Mouse (Mus musculus) kidney, embryonic 15.5 days (tissue): ENCODE results near the gene Scarf1. TPM values are rescaled to one million over a fixed set of nuclear protein-coding genes. Genes with fewer than 3 reads are reported as not detected.

ENCODE experiments used
- ATAC-seq: fragments of 200-750 bp; cut with Nextera tagmentation; replicated peaks from 2 replicates; pipeline ENCODE4 v1.8.0; 2017; ENCODE audit warnings: moderate TSS enrichment; ENCODE audit not compliant: low FRiP score
- H3K27ac ChIP-seq: fragments of 300-500 bp; sonication (generic); 2 replicates; pipeline ENCODE4 v1.5.1; 2015; ENCODE audit warnings: mild to moderate bottlenecking, inconsistent platforms
- H3K27me3 ChIP-seq: fragments of 300-500 bp; sonication (generic); 2 replicates; pipeline ENCODE4 v1.6.1; 2015; ENCODE audit warnings: inconsistent platforms
- H3K36me3 ChIP-seq: fragments of 300-500 bp; sonication (generic); 2 replicates; pipeline ENCODE4 v1.6.1; 2015; ENCODE audit warnings: inconsistent platforms
- H3K4me1 ChIP-seq: fragments of 300-500 bp; sonication (generic); 2 replicates; pipeline ENCODE4 v1.6.1; 2015; ENCODE audit warnings: inconsistent platforms
- H3K4me2 ChIP-seq: fragments of 300-500 bp; sonication (generic); 2 replicates; pipeline ENCODE4 v1.6.1; 2015; ENCODE audit warnings: moderate library complexity, mild to moderate bottlenecking, inconsistent platforms
- H3K4me3 ChIP-seq: fragments of 300-500 bp; sonication (generic); replicated peaks from 2 replicates; pipeline ENCODE4 v1.5.1; 2015; ENCODE audit warnings: mild to moderate bottlenecking, inconsistent platforms
- H3K9ac ChIP-seq: fragments of 300-500 bp; sonication (generic); 2 replicates; pipeline ENCODE4 v1.6.1; 2015; ENCODE audit warnings: mild to moderate bottlenecking, inconsistent platforms
- H3K9me3 ChIP-seq: fragments of 300-500 bp; sonication (generic); replicated peaks from 2 replicates; pipeline ENCODE4 v1.6.1; 2016; ENCODE audit warnings: inconsistent platforms
- WGBS: fragments of 180-500 bp; shearing (Covaris S2); methylation state at CpG from one replicate; pipeline ENCODE4 v1.1.7; 2015; ENCODE audit warnings: mixed read lengths; 5-methylcytosine and 5-hydroxymethylcytosine counted together
- microRNA counts: library from miRNA; unstranded; fragments of <30 nt; microRNA quantifications from one replicate; lab custom pipeline; 2016
- microRNA-seq: library from miRNA; unstranded; fragments of <30 nt; microRNA quantifications from one replicate; pipeline ENCODE4, GENCODE M21; 2016
- polyA plus RNA-seq: library from polyadenylated mRNA; unstranded; fragments of >200 nt; fragmentation: Nextera tagmentation; extraction: Ambion mirVana; gene quantifications from 2 replicates; pipeline ENCODE4 v1.2.1, GENCODE M21; 2015

Gene Scarf1
- polyA plus RNA-seq, 1 experiment from 2014 or later, result 15.4 TPM

DNA sequence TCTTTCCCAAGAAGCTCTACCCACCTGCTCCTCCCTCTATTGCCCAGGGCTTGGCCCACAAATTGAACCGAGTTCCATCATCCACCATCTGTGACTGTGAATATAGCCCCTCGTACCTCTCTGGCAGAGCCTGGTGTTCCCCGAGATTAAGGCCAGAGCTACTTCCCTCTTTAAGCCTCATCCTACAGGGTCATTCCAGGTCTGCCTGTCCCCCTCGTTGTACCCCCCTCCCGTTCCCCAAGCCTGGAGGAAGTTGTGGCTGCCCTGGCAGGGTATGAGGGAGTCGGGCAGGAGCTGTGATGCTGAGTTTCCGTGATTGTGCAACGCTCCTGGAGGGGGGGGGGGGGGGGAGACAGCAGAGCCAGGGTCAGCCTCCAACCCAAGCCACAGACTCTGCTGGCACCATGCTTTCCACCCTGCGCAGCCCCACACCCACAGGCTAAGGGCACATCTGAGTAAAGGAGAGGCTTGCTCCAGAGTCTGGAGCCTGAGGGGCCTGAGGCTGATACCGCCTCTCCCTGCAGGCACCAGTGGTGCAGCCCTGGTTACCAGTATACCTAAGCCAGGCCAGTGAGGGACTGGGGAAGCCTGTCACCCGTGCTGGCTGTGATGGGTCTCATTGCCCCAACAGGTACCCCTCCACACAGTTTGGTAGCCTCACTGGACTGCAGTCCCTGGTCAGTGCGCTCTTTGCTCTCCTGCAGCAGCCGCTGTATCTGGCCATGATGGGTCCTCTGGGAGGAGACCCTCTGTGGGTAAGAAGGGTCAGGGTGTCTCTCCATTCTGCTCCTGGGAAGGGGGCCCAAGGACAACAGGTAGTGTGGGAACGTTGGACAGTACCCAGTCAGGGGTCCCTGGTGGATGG lies 58.0 kb downstream of the Scarf1 start:
- 68% methylated on average over 14 of the region's 14 CpGs for WGBS
- H3K9ac ChIP-seq, result no peak overlapping the region
- no peak overlapping the region for H3K27ac ChIP-seq

DNA sequence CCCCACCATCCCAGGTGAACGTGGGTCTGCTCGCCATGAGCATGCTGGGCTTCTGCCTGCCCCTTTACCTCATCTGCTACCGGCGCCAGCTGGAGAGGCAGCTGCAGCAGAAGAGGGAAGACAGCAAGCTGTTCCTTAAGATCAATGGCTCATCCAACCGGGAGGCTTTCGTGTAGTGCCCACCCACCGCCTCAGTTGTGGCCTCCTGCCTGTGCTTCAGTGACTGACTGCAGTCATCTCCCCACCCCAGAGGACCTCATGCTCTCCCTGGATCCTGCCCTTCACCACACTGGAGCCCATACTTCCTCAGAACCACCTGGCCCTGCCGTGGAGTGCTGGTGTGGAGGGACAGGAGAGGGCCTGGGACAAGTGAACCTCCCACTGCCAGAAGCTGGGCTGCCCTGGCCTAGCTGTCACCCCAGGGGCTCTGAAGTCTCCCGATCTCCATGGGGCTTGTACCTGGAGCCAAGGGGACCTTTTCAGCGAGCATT lies 59.0 kb downstream of the Scarf1 start:
- no peak for ATAC-seq
- 12% methylated on average over 10 of the region's 10 CpGs for WGBS
- H3K4me2 ChIP-seq, result peak overlapping the region; percentile 27; the same call in 1 of the 2 replicates

More for the DNA sequence above, 58.0 kb downstream of the Scarf1 start:
- no peak for ATAC-seq
- H3K27me3 ChIP-seq, result no peaks in the 10 kb centered on the region
- H3K36me3 ChIP-seq, result 0 out of 2 replicates have a peak, but pooled peaks cover 6% of the 10 kb centered on the region
- H3K9me3 ChIP-seq, result no peaks in the 10 kb centered on the region; the same call in 1 of the 2 replicates
- H3K4me1 ChIP-seq, result peaks cover 33% of the 10 kb centered on the region
- H3K4me2 ChIP-seq, result no peak overlapping the region
- no peak overlapping the region for H3K4me3 ChIP-seq

GRCm38 (mm10) chr11:75572854-75573650 lies 59.7 kb downstream of the Scarf1 start:
- peak; percentile 91 for ATAC-seq
- Histone ChIP-seq H3K4me2 (peak overlapping the region; percentile 27; the same call in 1 of the 2 replicates), H3K4me3 (no peak overlapping the region), H3K4me1 (peaks cover 16% of the 10 kb centered on the region), H3K27me3 (no peaks in the 10 kb centered on the region), H3K9me3 (no peaks in the 10 kb centered on the region; the same call in 1 of the 2 replicates), H3K36me3 (0 out of 2 replicates have a peak, but pooled peaks cover 6% of the 10 kb centered on the region), H3K27ac (peak overlapping the region; percentile 66), H3K9ac (peak overlapping the region; percentile 24)
- WGBS, result 3% methylated on average over 12 of the region's 12 CpGs

More for the DNA sequence above, 59.0 kb downstream of the Scarf1 start:
- Histone ChIP-seq H3K4me3 (no peak overlapping the region), H3K9me3 (no peaks in the 10 kb centered on the region; the same call in 1 of the 2 replicates), H3K27ac (peak overlapping the region; percentile 66; the same call in 1 of the 2 replicates), H3K27me3 (no peaks in the 10 kb centered on the region), H3K36me3 (0 out of 2 replicates have a peak, but pooled peaks cover 6% of the 10 kb centered on the region), H3K9ac (peak overlapping the region; percentile 24; the same call in 1 of the 2 replicates), H3K4me1 (peaks cover 23% of the 10 kb centered on the region)

- Histone ChIP-seq H3K36me3 (no peaks in the 10 kb centered on the region), H3K9me3 (no peaks in the 10 kb centered on the region; the same call in 1 of the 2 replicates), H3K9ac (no peak overlapping the region), H3K4me3 (no peak overlapping the region), H3K27ac (no peak overlapping the region), H3K27me3 (no peaks in the 10 kb centered on the region), H3K4me2 (no peak overlapping the region), H3K4me1 (peaks cover 13% of the 10 kb centered on the region)
- no peak for ATAC-seq
- WGBS, result 84% methylated on average over 5 of the region's 5 CpGs
Observed at GRCm38 (mm10) chr11:75574378-75575123, 61.2 kb downstream of the Scarf1 start.

DNA sequence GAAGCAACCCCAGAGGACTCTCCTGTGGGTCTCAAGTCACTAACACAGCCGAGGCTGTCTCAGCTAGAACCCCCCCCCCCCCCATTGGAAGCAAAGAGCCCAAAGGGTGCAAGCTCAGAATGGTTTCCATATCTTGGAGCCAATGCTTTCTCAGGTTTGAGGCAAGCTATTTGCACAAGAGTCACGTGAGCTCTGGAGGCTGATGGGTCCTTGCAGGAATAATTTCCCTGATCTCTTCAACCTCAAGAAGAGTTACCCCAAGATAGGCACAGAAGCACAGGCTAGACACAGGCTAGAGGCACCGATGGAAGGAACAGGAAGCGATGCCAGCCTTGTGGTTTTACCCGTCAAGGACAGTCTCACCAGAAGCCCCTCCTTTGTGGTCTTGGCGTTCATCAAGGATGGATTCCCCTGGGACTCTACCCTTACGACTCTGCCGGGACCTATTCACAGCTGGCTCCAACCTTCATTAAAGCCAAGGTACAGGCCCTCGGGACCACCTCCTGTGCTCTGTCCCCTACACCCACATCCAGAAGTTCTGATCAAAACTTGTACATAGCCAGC lies 62.3 kb downstream of the Scarf1 start:
- Histone ChIP-seq H3K9ac (no peak overlapping the region), H3K36me3 (no peaks in the 10 kb centered on the region), H3K4me1 (peaks cover 13% of the 10 kb centered on the region), H3K27ac (no peak overlapping the region), H3K4me3 (no peak overlapping the region), H3K4me2 (no peak overlapping the region), H3K27me3 (no peaks in the 10 kb centered on the region), H3K9me3 (no peaks in the 10 kb centered on the region)
- no peak for ATAC-seq
- WGBS, result 78% methylated on average over 9 of the region's 9 CpGs

MicroRNA genes within 50 kb of the gene (microRNA counts, 519-probe panel; counts per million panel counts)
- 3,469 counts per million, percentile 90 among the panel's probes with 10 or more counts for microRNA mmu-miR-22 (lab: Ali Mortazavi, UCI)

Small RNA genes lying within 50 kb of the gene (microRNA-seq; reads per million reads assigned to microRNA genes)
- gene Mir22 (3,026 reads per million, percentile 89 among the genes with 10 or more reads in this experiment), gene Mir3971 (not detected)

Other genes with a start within 250 kb of the Scarf1 start
- gene Rpa1, start 165.2 kb upstream of the Scarf1 start, polyA plus RNA-seq, result 123 and 128 TPM in 2 replicates
- 14.6 and 15.2 TPM in 2 replicates for gene Smyd4, start 165.1 kb upstream of the Scarf1 start, polyA plus RNA-seq
- gene Serpinf1, start 90.8 kb upstream of the Scarf1 start, polyA plus RNA-seq, result 129 and 140 TPM in 2 replicates
- gene Serpinf2, start 73.9 kb upstream of the Scarf1 start, polyA plus RNA-seq, result 35.4 and 47.2 TPM in 2 replicates
- gene Wdr81, start 58.8 kb upstream of the Scarf1 start, polyA plus RNA-seq, result 5.0 and 6.2 TPM in 2 replicates
- 22.6 and 24.5 TPM in 2 replicates for gene Tlcd2, start 51.8 kb upstream of the Scarf1 start, polyA plus RNA-seq
- 54.6 and 61.7 TPM in 2 replicates for gene Prpf8, start 26.7 kb upstream of the Scarf1 start, polyA plus RNA-seq
- gene Rilp, start 3.4 kb upstream of the Scarf1 start, polyA plus RNA-seq, result 1.3 TPM in 2 replicates
- gene Slc43a2, start 18.2 kb downstream of the Scarf1 start, polyA plus RNA-seq, result 7.5 and 8.0 TPM in 2 replicates
- 77.6 and 83.5 TPM in 2 replicates for gene Pitpna, start 74.6 kb downstream of the Scarf1 start, polyA plus RNA-seq
- 26.6 and 28.7 TPM in 2 replicates for gene Inpp5k, start 117.4 kb downstream of the Scarf1 start, polyA plus RNA-seq
- 59.8 and 67.6 TPM in 2 replicates for gene Myo1c, start 137.0 kb downstream of the Scarf1 start, polyA plus RNA-seq
- 119 and 131 TPM in 2 replicates for gene Crk, start 165.7 kb downstream of the Scarf1 start, polyA plus RNA-seq
- gene Ywhae, start 219.3 kb downstream of the Scarf1 start, polyA plus RNA-seq, result 963 and 1,014 TPM in 2 replicates